Mouse (Mus musculus): ENCODE data around the gene Birc3. TPM values are rescaled to one million over a fixed set of nuclear protein-coding genes. Genes with fewer than 3 reads are reported as not detected.

The Birc3 gene
- polyA plus RNA-seq, 1 experiment from 2014 or later = 5.4 TPM

Other genes with a start within 250 kb of the Birc3 start
- not detected in 2 replicates for gene Mmp20, start 245.0 kb downstream of the Birc3 start, polyA plus RNA-seq (2015; fragmentation: Nextera tagmentation; extraction: Ambion mirVana)
- gene Mmp7, start 181.1 kb downstream of the Birc3 start, polyA plus RNA-seq (2015; fragmentation: Nextera tagmentation; extraction: Ambion mirVana) = not detected in 2 replicates
- 84.6 and 88.9 TPM in 2 replicates for gene Tmem123, start 109.1 kb downstream of the Birc3 start, polyA plus RNA-seq (2015; fragmentation: Nextera tagmentation; extraction: Ambion mirVana)
- 25.5 and 28.0 TPM in 2 replicates for gene Birc2, start 36.1 kb downstream of the Birc3 start, polyA plus RNA-seq (2015; fragmentation: Nextera tagmentation; extraction: Ambion mirVana)
- gene Yap1, start 131.4 kb upstream of the Birc3 start, polyA plus RNA-seq (2015; fragmentation: Nextera tagmentation; extraction: Ambion mirVana) = 19.8 and 24.3 TPM in 2 replicates
- gene Cfap300, start 169.6 kb upstream of the Birc3 start, polyA plus RNA-seq (2015; fragmentation: Nextera tagmentation; extraction: Ambion mirVana) = 5.1 and 5.9 TPM in 2 replicates